Mouse (Mus musculus) urinary bladder, postnatal 14 days (tissue): ENCODE data around the gene Olfr169.
"Not testable (repeated sequence)": the region's sequence is repeated elsewhere in the genome, so short reads cannot be mapped to it uniquely, and the experiment has no call there.

Experiments
- DNase-seq: peaks from one replicate; pipeline ENCODE4 v3.0.0; 2021; ENCODE audit warnings: low spot score

Olfr169 gene

DNA sequence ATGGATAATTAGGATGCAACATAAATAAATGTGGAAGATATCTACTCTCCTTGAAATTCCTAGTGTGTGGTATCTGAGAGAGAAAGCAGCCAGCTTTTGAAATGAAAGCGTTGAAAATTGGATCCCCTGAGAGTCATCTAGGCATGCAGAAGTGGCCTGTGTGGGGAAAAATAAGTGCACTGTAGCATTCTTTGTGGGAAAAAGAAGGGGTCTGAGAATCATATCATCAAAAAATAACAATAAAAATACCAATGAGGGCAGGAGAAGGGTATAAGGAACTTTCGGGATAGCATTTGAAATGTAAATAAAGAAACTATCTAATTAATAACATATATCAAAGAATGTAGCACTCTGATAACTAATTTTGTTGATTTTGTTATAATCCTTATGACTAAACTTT lies at the start of gene Olfr169:
Gene Olfr169 (minus strand): TSS at position 101 of the 400 bp plus-strand sequence.
- not testable (repeated sequence) for DNase-seq

DNA sequence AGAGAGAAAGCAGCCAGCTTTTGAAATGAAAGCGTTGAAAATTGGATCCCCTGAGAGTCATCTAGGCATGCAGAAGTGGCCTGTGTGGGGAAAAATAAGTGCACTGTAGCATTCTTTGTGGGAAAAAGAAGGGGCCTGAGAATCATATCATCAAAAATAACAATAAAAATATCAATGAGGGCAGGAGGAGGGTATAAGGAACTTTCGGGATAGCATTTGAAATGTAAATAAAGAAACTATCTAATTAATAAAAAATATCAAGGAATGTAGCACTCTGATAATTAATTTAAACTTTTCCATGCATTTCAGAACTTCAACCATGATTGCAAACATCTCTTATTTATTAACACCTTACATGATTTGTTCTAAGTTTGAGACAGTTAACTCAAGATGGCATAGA lies 40.2 kb upstream of the Olfr169 start, which contains the start of gene Olfr170:
Gene Olfr170 (minus strand): TSS at position 101 of the 400 bp plus-strand sequence.
- not testable (repeated sequence) for DNase-seq

DNA sequence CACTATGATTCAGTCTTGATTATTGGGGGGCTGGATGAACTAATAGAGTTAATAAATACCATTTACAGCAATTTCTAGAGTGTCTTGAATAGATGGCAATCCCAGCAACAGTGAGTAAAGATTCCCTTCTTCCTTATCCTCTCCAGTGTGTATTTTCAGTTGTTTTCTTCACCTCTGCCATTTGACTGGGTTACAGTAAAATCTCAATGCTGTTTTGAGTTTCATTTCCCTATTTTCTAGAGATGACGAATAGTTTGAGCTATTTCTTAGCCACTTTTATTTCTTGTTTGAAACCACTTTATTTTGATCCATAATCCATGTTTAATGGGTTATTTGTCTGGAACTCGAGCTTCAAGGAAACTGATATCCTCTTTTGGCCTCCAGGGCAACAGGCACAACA lies 31.6 kb upstream of the Olfr169 start:
- no peak for DNase-seq

DNA sequence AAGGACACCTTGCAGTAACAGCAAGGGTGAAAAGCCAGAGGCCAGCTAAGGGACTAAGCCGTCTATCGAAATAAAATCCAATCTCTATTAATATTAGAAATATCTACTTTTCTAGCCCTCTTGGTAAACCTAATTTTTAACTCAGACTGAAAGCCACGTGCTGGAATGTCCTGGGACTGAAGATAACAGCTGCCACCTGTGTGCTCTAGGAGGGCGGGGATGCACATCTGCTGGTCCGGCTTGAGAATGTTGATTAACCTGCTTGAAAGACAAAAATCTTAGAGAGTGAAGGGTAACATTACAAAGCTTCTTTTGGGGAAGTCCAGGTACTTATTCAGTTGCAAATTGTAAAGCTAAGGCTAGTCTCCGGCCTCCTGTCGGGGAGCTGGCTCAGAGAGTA lies 18.2 kb downstream of the Olfr169 start:
- DNase-seq, result not testable (repeated sequence)

DNA sequence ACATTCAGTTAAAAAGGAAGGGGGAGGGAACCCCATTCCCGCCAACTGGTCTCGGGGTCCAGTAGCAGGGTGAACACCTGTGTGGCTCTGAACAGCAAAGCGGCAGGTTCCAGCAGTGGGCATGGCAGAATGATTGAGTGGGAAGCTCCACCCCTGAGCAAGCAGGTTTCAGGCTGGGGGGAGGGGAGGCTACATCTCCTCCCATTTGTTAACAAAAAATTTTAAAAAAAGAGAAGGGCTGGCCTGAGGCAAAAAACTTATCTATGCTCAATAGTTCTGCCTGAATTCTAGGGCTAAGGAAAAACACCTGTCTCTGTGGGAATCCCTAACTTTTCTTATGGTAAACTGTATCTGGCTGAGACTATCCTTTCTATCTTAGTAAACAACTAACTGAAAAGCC lies 19.4 kb downstream of the Olfr169 start:
- not testable (repeated sequence) for DNase-seq

DNA sequence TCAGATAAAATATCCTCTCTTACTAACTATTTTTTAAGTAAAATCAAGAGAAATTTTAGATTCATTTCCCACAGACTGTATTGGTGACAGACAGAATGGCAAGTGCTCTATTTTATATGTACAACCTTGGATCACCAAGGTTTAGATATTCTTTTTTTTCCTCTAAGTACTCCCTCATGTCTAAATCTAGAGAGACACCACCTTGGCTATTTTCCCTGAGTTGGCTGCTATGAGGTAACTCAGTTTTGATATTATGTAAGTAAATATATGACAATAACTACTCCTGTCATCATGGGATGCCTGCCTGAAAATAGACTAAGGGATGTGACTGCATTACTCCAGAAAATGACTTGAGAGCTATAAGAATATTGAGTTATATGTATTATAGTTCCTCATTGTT lies 36.2 kb downstream of the Olfr169 start, which contains the start of gene Olfr168:
Gene Olfr168 (minus strand): TSS at position 101 of the 400 bp plus-strand sequence.
- no peak for DNase-seq

DNA sequence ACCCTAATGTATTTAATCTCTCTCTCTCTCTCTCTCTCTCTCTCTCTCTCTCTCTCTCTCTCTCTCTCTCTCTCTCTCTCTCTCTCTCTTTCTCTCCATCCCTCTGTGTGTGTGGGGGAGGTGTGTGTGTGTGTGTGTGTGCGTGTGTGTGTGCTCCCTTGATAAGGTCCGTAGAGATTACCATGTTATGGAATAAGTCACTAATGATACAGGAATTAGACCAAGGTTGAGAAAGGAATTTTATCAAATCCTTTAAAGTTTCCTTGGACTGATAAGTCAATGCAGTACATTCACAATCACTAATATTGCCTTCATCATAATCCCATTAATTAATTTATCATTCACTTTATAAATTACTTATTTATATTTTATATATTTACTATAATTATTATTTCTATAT lies 49.4 kb downstream of the Olfr169 start, which contains the start of gene Olfr167:
Gene Olfr167 (minus strand): TSS at position 101 of the 400 bp plus-strand sequence.
- DNase-seq, result no peak
